Mouse (Mus musculus) MEL (cell line): ENCODE measurements around the gene Rgr. TPM values are rescaled to one million over a fixed set of nuclear protein-coding genes. Genes with fewer than 3 reads are reported as not detected.

ENCODE experiments used
- DNase-seq: peaks from one replicate; pipeline ENCODE4 v3.0.0; 2011; ENCODE audit warnings: low read depth, low spot score
- H3K27ac ChIP-seq: 2 replicates; pipeline ENCODE4 v1.5.1; 2012; ENCODE audit warnings: low read depth, mild to moderate bottlenecking, control low read depth, low read length, moderate library complexity; ENCODE audit not compliant: control insufficient read depth
- H3K27me3 ChIP-seq, 2 experiments: fragments of 150-350 bp in 1 of 2; sonication (generic) in 1 of 2; 2 replicates each; pipeline ENCODE4 v1.6.1; 2012; ENCODE audit warnings: low read length in 2 of 2, mild to moderate bottlenecking in 2 of 2, improper control_type of control experiment in 1 of 2, moderate library complexity in 1 of 2; ENCODE audit not compliant: insufficient read depth in 2 of 2, control insufficient read depth in 1 of 2
- H3K36me3 ChIP-seq, 2 experiments: 2 replicates each; pipeline ENCODE4 v1.6.1; 2012 to 2014; ENCODE audit warnings: low read length in 2 of 2, improper control_type of control experiment in 1 of 2, inconsistent platforms in 1 of 2, mild to moderate bottlenecking in 1 of 2; ENCODE audit not compliant: insufficient read depth in 2 of 2, control insufficient read depth in 1 of 2
- H3K4me1 ChIP-seq, 2 experiments: fragments of 150-350 bp in 1 of 2; sonication (generic) in 1 of 2; 2 replicates each; pipeline ENCODE4 v1.6.1; 2012; ENCODE audit warnings: low read length in 2 of 2, improper control_type of control experiment in 1 of 2, mild to moderate bottlenecking in 1 of 2; ENCODE audit not compliant: insufficient read depth in 2 of 2, control insufficient read depth in 1 of 2
- H3K4me3 ChIP-seq, 2 experiments: fragments of 150-350 bp in 1 of 2; sonication (generic) in 1 of 2; 2 replicates each; pipeline ENCODE4 v1.5.1; 2012; ENCODE audit warnings: low read depth in 2 of 2, low read length in 2 of 2, mild to moderate bottlenecking in 2 of 2, moderate library complexity in 2 of 2, control low read depth in 1 of 2, improper control_type of control experiment in 1 of 2; ENCODE audit not compliant: control insufficient read depth in 1 of 2, insufficient read depth in 1 of 2
- H3K79me2 ChIP-seq: 2 replicates; pipeline ENCODE4 v1.6.1; 2012; ENCODE audit warnings: mild to moderate bottlenecking, low read length, moderate library complexity; ENCODE audit not compliant: control insufficient read depth, poor library complexity, insufficient read depth
- H3K9ac ChIP-seq: 2 replicates; pipeline ENCODE4 v1.6.1; 2012; ENCODE audit warnings: low read depth, mild to moderate bottlenecking, control low read depth, low read length, moderate library complexity; ENCODE audit not compliant: control insufficient read depth, poor library complexity, severe bottlenecking
- H3K9me3 ChIP-seq: fragments of 150-350 bp; sonication (generic); replicated peaks from 2 replicates; pipeline ENCODE4 v1.6.1; 2012; ENCODE audit warnings: mild to moderate bottlenecking, low read length, improper control_type of control experiment, moderate library complexity; ENCODE audit not compliant: insufficient read depth
- BHLHE40 ChIP-seq: IDR thresholded peaks from 2 replicates; pipeline ENCODE4 v1.6.1; 2012; ENCODE audit warnings: low read depth, mild to moderate bottlenecking, inconsistent platforms, low read length, improper control_type of control experiment, borderline replicate concordance
- CTCF ChIP-seq, 3 experiments: IDR thresholded peaks in 2 of 3; conservative IDR thresholded peaks in 1 of 3; 2 replicates each; pipeline ENCODE4 v1.5.1; 2011 to 2012; ENCODE audit warnings: low read length in 3 of 3, low read depth in 2 of 3, mild to moderate bottlenecking in 2 of 3, improper control_type of control experiment in 1 of 3, inconsistent platforms in 1 of 3, mixed read lengths in 1 of 3, moderate library complexity in 1 of 3; ENCODE audit not compliant: control insufficient read depth in 1 of 3, insufficient read depth in 1 of 3, poor library complexity in 1 of 3, severe bottlenecking in 1 of 3
- ELF1 ChIP-seq: IDR thresholded peaks from 2 replicates; pipeline ENCODE4 v1.6.1; 2014; ENCODE audit warnings: low read depth, mild to moderate bottlenecking, inconsistent platforms, low read length, improper control_type of control experiment, moderate library complexity
- JUND ChIP-seq: IDR thresholded peaks from 2 replicates; pipeline ENCODE4 v1.6.1; 2011; ENCODE audit warnings: low read depth, mild to moderate bottlenecking, improper control_type of control experiment, low read length
- KAT2A ChIP-seq: conservative IDR thresholded peaks from 2 replicates; pipeline ENCODE4 v1.6.1; 2012; ENCODE audit warnings: low read depth, low read length, improper control_type of control experiment, inconsistent platforms
- MAX ChIP-seq: IDR thresholded peaks from 2 replicates; pipeline ENCODE4 v1.6.1; 2011; ENCODE audit warnings: low read length, improper control_type of control experiment
- MEF2A ChIP-seq: IDR thresholded peaks from 2 replicates; pipeline ENCODE4 v1.6.1; 2014; ENCODE audit warnings: low read depth, mild to moderate bottlenecking, inconsistent platforms, low read length, improper control_type of control experiment; ENCODE audit not compliant: poor library complexity, insufficient replicate concordance, severe bottlenecking; ENCODE audit errors: extremely low read depth
- MXI1 ChIP-seq: IDR thresholded peaks from 2 replicates; pipeline ENCODE4 v1.6.1; 2011; ENCODE audit warnings: mild to moderate bottlenecking, low read depth, low read length, improper control_type of control experiment
- POLR2AphosphoS2 ChIP-seq: IDR thresholded peaks from 2 replicates; pipeline ENCODE4 v1.6.1; 2011; ENCODE audit warnings: low read length, improper control_type of control experiment
- POLR2AphosphoS5 ChIP-seq: IDR thresholded peaks from 2 replicates; pipeline ENCODE4 v1.6.1; 2012; ENCODE audit warnings: low read depth, borderline replicate concordance, mild to moderate bottlenecking, inconsistent platforms, low read length, moderate library complexity, mixed read lengths
- RAD21 ChIP-seq: IDR thresholded peaks from 2 replicates; pipeline ENCODE4 v1.6.1; 2011; ENCODE audit warnings: mild to moderate bottlenecking, low read depth, low read length, improper control_type of control experiment
- SIN3A ChIP-seq: IDR thresholded peaks from 2 replicates; pipeline ENCODE4 v1.6.1; 2012; ENCODE audit warnings: low read length, improper control_type of control experiment, inconsistent platforms
- TAL1 ChIP-seq: IDR thresholded peaks from 2 replicates; pipeline ENCODE4 v1.6.1; 2012; ENCODE audit warnings: mild to moderate bottlenecking, inconsistent platforms, low read length, moderate library complexity, mixed read lengths
- TBP ChIP-seq: IDR thresholded peaks from 2 replicates; pipeline ENCODE4 v1.8.0; 2011; ENCODE audit warnings: low read depth, low read length, improper control_type of control experiment
- UBTF ChIP-seq: IDR thresholded peaks from 2 replicates; pipeline ENCODE4 v1.6.1; 2012; ENCODE audit warnings: low read depth, mild to moderate bottlenecking, inconsistent platforms, low read length, improper control_type of control experiment, moderate library complexity, borderline replicate concordance; ENCODE audit not compliant: insufficient read depth
- ZC3H11A ChIP-seq: IDR thresholded peaks from 2 replicates; pipeline ENCODE4 v1.6.1; 2012; ENCODE audit warnings: low read depth, mild to moderate bottlenecking, inconsistent platforms, low read length, improper control_type of control experiment
- ZMIZ1 ChIP-seq: IDR thresholded peaks from 2 replicates; pipeline ENCODE4 v1.6.1; 2012; ENCODE audit warnings: low read depth, mild to moderate bottlenecking, inconsistent platforms, low read length, improper control_type of control experiment, moderate library complexity
- polyA plus RNA-seq, 2 experiments: library from polyadenylated mRNA; stranded (reverse) in 1 of 2; unstranded in 1 of 2; fragments of >175 nt in 1 of 2; fragments of >200 nt in 1 of 2; gene quantifications; 2 replicates each; pipeline versions ENCODE4 v1.2.1 to v1.2.4; 2012; ENCODE audit warnings: low replicate concordance in 2 of 2, low read depth in 1 of 2; ENCODE audit not compliant: insufficient read length in 2 of 2, insufficient read depth in 1 of 2, missing spikeins in 1 of 2
- total RNA-seq: library from RNA; depleted of rRNA; stranded (reverse); fragments of 300-350 nt; gene quantifications from 2 replicates; pipeline ENCODE4 v1.2.3, GENCODE M21; 2012

Gene Rgr
- total and polyA plus RNA-seq, 3 experiments: not detected

DNA sequence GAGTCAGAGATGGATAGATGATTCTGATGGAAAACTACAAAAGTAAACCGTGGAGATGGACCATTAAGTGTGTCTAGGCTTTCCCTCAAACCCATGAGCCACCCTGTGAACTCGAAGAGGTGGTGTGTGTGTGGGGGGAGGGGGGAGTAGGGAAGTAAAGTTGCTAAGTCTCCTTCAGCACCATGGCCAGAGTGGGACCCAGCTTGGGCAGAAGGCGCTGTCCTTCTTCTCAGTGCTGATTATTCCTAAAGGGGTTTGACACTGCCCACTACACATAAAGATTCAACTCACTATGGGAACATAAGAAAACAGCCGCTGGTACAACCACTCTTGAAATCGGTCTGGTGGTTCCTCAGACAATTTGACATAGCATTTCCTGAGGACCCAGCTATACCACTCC, 32.9 kb downstream of the Rgr start:
- TF ChIP-seq UBTF: no peak
- TF ChIP-seq SIN3A: peak; percentile 84
- no peak for TF ChIP-seq POLR2AphosphoS2
- TF ChIP-seq JUND: no peak
- TF ChIP-seq CTCF (IDR thresholded peaks at IDR 0.05 in 2 of 3, conservative IDR thresholded peaks at IDR 0.05 in 1 of 3; ENCODE audit: control insufficient read depth in 1 of 3, insufficient read depth in 1 of 3, low read depth in 2 of 3, low read length in 3 of 3, poor library complexity in 1 of 3, severe bottlenecking in 1 of 3): no peak
- Histone ChIP-seq H3K36me3 (no peaks in the 10 kb centered on the region), H3K4me3 (no peak overlapping the region), H3K27ac (no peak overlapping the region), H3K9ac (no peak overlapping the region), H3K4me1 (no peaks in the 10 kb centered on the region), H3K79me2 (no peaks in the 10 kb centered on the region), H3K27me3 (no peaks in the 10 kb centered on the region), H3K9me3 (no peaks in the 10 kb centered on the region)
- DNase-seq: peak; percentile 66

DNA sequence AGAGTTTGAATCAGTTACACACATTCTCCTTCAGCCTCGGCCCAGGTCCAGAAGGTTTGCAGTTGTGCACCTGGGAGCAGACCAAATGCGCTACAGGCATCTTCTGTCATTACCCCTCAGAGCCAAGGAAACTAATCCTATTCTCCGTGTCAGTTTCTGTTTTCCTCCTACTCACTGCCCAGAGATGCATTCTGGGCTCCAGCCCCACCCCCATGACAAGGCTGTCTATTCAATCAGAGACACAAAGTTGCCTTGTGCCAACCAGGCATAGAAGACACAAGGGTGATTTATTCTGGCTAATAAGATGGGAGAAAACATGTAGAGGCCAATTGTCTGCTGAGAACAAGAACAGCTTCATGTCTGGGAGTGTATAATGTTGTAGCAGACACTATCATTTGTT, 35.1 kb downstream of the Rgr start:
- no peak for DNase-seq
- Histone ChIP-seq H3K27me3 (no peaks in the 10 kb centered on the region), H3K9me3 (no peaks in the 10 kb centered on the region), H3K36me3 (no peaks in the 10 kb centered on the region), H3K4me1 (no peaks in the 10 kb centered on the region), H3K79me2 (no peaks in the 10 kb centered on the region), H3K9ac (no peak overlapping the region), H3K4me3 (no peak overlapping the region), H3K27ac (no peak overlapping the region)
- TF ChIP-seq JUND: no peak
- TF ChIP-seq MXI1: no peak
- no peak for TF ChIP-seq POLR2AphosphoS5
- TF ChIP-seq TBP: no peak
- no peak for TF ChIP-seq BHLHE40
- no peak for TF ChIP-seq ELF1
- TF ChIP-seq MAX: no peak
- TF ChIP-seq RAD21: no peak
- TF ChIP-seq TAL1: no peak
- no peak for TF ChIP-seq ZMIZ1
- no peak for TF ChIP-seq MEF2A
- TF ChIP-seq KAT2A: no peak
- no peak for TF ChIP-seq ZC3H11A
- TF ChIP-seq, all 39 proteins: peak for 0
